Mouse (Mus musculus): ENCODE measurements at regions not wholly inside any gene's neighbourhood (a gene's known extent, or its start where the extent isn't known, plus 50 kb on each side); places are given as distances from the start of the nearest gene placed in this dataset.
A peak's percentile ranks its signal among the peaks of the same experiment; 100 is the strongest.
"Not testable (repeated sequence)": the region's sequence is repeated elsewhere in the genome, so short reads cannot be mapped to it uniquely, and the experiment has no call there.

DNA sequence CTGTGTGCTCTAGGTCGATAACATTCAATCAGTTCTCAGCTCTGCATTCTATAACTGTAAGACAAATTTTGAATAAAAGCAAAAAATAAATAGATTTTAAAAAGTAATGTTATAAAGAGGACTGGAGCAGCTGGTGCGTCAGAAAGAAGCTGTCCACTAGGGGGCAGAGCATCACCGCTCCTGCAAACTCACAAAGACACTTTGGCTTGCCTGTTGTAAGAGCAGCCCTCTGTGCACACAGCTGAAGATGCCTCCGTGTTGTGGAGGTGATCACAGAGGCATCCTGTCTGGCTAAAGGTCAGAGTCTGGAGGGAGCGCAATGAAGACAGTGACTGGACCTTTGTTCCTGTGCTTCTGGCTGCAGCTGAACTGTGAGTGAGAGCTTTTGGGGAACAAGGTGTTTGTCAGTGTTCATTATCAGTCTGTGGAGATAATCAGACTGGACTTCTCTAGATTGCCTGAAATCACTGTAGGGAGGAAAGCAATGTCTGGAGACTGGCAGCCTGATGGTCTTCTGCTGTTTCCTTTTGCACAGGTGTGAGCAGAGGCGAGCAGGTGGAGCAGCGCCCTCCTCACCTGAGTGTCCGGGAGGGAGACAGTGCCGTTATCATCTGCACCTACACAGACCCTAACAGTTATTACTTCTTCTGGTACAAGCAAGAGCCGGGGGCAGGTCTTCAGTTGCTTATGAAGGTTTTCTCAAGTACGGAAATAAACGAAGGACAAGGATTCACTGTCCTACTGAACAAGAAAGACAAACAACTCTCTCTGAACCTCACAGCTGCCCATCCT lies 788.0 kb upstream of the Olfr1507 start:
- not testable (repeated sequence) for DNase-seq

DNA sequence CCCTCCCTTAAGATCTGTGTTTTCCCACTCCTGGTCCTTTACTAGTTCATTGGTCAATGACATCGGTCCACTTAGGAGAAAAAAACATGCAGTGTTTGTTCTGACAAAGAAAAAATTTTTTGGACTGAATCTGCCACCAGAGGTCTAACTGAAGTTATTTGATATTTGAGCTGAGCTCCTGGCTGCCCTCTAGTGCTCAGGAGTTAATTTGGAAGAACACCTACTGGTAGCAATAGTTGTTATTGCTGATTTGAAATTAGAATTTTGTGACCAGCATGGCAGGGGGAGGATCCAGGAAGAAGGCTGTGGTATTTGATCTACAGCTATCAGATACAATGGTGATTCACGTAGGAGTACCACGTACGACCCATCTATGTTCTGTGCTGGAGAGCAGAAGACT lies 777.7 kb upstream of the Olfr1507 start:
- DNase-seq = not testable (repeated sequence)

DNA sequence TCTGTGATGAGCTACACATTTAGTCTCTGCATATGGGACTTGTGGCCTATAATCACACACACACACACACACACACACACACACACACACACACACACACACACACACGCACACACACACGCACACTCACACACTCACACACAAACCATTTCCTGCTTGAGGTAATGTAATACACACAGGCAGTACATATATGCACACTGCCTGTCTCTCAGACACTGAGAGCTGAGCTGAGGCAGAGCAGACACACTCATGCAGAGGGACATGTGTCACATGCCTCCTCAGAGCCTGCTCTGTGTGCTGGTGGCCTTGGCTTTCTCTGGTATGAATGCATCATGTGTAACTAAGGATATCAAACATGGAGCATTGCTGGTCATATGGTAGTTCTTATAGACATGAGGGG lies 772.1 kb upstream of the Olfr1507 start:
- DNase-seq = not testable (repeated sequence)

DNA sequence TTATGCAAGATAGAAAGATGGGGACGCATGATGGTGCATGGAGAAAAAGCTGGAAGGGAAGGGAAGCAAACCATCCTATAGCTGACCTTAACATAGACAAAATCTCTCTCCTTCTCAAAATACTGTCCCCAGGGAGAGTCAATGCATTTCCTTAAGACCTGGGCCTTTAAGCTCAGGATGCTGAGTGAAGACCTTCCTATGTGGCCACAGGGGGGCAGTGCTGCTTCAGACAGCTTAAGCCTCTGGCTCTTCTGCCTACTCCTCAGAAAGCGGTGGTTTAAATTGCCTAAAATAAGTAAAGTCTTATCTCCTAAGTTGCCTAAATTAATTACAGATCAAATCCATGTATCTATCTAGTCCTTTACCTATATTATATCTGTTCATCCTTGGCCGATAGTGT lies 760.4 kb upstream of the Olfr1507 start:
- DNase-seq = not testable (repeated sequence)

DNA sequence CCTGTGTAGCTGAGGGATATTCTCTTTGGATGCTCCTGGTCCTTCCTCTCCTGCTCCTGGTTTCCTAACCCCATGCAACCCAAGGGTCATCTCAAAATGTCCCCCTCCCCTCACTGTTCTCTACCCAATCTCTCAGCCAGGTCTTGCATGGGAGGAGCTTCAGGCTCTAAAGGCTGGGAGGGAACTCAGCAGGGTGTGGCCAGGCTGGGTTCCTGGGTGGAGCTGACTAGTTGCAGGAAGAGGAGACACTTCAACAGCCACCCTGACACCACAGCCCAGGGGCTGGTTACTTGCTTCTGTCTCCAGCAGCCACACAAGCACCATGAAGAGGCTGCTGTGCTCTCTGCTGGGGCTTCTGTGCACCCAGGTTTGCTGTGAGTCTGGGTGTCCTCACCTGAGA lies 757.9 kb upstream of the Olfr1507 start:
- DNase-seq = not testable (repeated sequence)

DNA sequence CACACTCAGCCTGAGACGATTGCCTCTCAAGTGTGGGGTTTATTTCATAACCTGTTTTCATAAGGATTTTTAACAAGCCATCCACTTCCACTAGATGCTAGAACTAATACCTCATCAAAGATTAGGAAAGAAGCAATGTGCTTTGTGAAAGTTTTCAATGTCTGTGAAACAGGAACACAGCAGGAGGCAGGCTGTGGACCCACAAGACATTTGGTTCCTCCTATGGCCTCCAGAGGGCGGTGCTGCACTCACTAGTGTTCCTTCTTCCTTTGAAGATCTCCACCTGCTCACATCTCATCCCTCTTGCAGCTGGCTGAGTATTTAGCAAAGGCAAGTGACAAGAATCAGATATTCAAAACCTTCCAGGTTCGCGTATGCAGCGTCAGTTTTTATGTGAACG lies 735.6 kb upstream of the Olfr1507 start:
- not testable (repeated sequence) for DNase-seq

DNA sequence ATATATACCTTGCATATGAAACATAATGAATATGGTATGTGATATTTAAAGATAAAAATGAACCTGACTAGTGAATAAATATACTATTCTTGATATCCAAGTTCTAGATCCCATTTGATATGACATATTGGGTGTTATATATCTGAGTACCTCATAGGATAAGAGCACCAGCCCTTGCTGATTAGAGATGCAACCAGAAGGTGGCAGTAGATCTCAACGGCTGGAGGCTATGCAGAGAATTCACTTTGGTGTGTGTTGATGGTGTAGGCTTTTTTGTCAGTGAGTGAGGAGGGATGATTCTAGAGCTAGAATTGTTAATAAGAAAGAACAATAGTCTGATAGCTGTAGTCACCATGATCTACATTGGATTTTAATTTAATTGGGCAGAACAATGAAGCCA lies 729.2 kb upstream of the Olfr1507 start:
- not testable (repeated sequence) for DNase-seq

DNA sequence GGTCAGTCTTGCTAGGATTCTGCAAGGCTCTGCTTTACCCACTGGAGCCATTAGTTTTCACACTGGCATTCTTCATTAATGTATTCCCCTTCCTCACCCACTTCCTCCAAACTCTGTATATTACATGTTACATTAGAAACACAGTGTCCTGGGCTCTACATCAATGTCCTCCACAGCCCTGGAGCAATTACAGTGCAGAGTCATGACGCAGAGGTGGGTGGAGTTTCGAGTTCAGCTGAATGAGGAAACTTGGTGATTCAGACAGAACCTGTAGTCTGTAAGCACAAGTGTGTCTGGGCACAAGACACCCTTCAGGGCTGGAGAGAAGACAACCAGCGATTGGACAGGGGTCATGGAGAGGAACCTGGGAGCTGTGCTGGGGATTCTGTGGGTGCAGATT lies 715.0 kb upstream of the Olfr1507 start:
- DNase-seq = not testable (repeated sequence)

DNA sequence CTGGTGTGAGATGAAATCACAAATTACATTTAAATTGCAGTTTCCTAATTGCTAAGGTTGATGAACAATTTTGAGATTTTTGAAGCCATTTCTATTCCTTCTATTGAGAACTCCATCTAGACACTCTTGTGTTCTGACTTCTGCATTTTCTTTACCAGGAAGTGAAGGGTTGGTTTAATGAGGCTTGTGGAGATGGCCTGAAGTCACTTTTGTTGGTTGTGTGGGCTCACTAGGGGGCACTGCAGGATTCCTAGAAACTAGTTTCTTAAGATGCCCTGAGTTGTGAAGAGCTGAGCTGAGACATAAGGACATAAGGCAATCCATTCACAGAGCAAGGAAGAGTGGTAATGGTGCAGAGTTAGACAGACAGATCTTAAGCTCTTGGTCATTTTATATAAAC lies 713.7 kb upstream of the Olfr1507 start:
- DNase-seq = not testable (repeated sequence)

DNA sequence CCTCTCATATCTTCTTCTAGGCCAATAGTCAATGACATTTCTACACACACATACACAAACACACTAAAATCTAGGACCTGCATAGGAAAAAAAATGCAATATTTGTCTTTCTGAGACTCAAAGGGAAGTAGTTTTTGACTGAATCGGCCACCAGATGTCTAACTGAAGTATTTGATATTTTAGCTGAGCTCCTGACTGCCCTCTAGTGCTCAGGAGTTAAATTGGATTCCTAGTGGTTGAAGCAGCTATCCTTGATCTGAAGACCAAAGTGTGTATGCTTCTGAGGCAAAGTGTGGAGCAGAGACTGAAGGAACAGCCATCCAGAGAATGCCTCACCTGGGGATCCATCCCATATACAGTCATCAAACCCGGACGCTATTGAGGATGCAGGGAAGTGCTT lies 695.4 kb upstream of the Olfr1507 start:
- not testable (repeated sequence) for DNase-seq

DNA sequence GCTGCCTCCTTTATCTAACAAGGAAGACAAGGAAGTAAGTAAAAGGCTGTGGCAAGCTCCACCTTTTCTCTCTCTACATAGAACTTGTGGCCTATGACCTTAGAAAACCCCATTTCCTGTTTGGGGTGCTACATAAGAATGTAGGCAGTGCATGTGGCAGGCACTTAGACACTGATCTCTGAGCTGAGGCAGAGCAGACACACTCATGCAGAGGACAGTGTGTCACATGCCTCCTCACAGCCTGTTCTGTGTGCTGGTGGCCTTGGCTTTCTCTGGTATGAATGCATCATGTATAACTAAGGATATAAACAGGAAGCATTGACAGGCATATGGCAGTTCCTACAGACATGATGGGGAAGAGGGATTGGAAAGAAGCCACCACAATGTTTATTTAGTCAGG lies 678.5 kb upstream of the Olfr1507 start:
- not testable (repeated sequence) for DNase-seq

DNA sequence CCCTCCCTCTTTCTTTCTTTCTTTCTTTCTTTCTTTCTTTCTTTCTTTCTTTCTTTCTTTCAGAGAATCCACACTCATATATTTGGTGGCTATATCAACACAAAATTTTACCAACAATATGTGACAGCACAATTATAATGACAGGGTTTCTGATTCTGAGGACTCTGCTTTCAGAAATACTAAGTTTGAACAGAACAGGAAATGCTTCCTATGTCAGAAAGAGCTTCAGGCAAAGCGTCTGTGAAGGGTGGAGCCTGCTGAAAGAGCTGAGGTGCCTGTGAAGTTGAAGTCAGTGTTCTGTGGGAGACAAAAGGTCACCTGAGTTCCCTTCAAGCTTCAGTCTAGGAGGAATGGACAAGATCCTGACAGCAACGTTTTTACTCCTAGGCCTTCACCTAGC lies 670.8 kb upstream of the Olfr1507 start:
- DNase-seq = not testable (repeated sequence)

DNA sequence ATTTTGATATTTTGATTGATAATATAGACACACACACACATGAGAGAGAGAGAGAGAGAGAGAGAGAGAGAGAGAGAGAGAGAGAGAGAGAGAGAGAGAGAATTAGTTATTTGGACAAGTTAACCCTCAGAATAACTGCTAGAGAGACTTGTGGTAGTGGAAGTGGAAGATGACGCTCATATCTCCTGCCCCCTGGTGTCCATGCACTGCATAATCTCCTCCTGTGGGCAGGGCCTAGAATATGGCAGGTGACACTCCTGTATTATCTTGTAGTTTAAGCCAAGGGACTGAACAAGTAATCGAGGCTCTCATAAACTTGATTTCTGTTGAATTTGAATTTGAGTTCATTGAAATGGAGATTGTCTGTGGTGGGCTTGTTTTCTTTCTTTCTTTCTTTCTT lies 663.5 kb upstream of the Olfr1507 start:
- DNase-seq = not testable (repeated sequence)

DNA sequence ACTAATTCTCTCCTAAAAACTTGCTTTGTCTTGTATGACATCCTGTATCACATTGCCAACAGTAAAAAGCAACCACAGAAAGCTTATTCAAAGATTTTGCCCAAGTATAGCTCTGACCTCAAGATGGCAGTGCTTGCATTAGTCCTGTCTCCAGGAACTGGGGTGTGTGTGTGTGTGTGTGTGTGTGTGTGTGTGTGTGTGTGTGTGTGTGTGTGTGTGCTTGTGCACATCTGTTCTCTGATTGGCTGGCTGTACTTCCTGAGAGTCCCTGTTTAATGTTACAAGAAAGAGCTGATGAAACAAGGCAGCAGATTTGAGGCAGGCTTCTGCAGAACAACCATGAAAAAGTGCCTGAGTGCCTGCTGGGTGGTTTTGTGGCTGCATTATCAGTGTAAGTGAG lies 639.2 kb upstream of the Olfr1507 start:
- DNase-seq = not testable (repeated sequence)

DNA sequence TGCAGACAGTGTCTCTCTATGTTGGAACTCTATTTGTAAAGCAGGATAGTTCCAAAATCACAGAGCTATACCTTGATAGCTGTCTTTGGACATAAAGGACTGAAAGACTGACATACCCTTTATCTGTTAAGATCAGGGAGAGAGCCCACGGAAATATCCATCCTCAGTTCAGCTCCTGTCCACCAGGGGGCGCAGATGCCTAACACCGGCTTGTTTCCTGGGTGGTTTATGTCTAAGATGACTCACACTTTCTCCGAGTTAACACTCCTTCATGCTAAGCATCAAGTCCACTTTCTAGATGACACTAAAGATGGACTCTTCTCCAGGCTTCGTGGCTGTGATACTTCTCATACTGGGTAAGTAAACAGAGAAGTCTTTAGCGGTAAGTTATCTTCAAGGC lies 636.8 kb upstream of the Olfr1507 start:
- not testable (repeated sequence) for DNase-seq

DNA sequence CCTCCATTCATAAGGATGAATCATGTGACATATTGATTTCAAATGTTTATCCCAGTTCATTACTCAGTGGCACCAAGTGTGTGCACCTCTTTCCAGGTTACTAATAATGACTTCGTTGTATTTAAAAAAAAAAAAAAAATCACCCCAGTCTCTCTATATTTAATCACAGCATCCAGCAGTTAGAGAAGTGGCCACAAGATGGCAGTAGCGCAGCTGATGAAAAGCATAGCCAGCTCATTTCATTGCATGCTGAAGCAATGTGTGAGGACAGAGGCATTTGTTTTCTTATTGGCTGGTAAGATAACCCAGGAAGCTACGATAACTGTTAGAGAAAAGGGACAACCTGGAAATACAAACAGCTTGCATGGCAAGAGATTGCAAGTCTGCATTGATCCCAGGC lies 626.2 kb upstream of the Olfr1507 start:
- peak; percentile 12 for DNase-seq

DNA sequence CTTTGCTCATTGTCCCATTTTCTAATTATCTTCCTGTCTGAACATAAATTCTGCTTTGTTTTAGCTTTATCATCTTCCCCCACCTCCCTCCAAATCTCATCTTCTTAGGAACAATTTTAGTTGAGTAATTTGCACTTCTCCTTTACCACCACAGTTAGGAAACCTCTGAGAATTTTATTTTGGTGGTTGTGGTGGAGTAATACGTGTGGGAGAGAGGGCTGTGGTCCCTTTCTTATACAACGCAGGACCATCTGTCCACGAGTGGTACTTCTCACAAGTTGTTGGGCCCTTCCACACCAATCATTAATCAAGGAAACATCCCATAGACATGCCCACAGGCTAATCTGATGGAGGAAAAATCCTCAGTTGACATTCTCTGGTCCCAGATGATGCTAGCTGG lies 614.2 kb upstream of the Olfr1507 start:
- DNase-seq = not testable (repeated sequence)

DNA sequence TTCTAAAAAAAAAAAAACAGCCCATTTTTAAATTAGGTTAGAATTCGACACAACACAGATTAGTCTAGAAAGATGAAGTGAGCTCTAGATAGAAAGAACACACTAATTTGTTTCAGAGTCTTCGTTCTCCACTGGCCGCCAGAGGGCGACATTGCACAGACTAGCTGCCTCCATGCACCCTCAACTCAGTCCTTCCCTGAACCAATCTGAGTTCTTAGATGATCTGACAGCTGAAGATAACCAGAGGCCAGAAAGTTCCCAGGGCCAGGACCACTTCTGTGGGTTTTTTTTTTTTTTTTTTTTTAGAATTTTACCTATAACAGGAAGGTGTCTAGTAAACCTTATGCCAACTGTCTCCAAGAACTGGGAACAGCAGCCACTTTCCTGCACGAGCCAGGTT lies 605.8 kb upstream of the Olfr1507 start:
- DNase-seq = not testable (repeated sequence)

DNA sequence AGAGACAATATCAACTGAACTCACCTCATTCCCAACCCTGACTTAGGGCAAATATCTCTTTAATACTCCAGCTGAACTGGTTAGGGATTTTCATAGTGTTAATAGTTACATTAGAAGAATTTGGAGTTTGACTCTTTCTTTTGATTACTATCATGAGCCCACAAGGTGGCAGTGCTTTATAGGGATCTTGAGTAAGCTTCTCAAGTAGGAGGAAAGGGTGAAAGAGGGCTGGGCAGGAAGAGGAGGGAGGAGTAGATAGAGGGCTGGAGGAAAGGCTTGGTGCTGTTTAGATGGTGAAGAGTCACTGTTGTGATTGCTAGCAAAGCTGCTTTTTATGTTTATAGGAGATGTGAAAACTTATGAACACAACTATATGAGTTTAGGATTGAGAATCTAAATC lies 595.4 kb upstream of the Olfr1507 start:
- not testable (repeated sequence) for DNase-seq

DNA sequence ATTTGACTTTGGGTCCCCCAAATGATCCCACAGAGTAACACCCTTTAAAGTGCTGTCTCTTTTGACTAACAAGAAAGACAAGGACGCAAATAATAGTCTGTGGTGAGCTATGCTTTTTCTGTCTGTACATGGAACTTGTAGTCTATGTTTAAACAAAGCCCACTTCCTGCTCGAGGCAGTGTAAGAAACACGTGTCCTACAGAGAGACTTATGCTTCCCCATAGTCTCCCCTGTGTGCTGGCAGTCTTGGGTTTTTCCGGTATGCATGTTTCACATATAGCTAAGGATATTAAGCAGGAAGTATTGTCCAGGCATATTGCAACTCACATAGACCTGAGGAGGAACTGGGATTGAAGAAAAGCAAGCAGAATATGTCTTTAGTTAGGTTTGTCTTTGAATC lies 586.3 kb upstream of the Olfr1507 start:
- DNase-seq = not testable (repeated sequence)

DNA sequence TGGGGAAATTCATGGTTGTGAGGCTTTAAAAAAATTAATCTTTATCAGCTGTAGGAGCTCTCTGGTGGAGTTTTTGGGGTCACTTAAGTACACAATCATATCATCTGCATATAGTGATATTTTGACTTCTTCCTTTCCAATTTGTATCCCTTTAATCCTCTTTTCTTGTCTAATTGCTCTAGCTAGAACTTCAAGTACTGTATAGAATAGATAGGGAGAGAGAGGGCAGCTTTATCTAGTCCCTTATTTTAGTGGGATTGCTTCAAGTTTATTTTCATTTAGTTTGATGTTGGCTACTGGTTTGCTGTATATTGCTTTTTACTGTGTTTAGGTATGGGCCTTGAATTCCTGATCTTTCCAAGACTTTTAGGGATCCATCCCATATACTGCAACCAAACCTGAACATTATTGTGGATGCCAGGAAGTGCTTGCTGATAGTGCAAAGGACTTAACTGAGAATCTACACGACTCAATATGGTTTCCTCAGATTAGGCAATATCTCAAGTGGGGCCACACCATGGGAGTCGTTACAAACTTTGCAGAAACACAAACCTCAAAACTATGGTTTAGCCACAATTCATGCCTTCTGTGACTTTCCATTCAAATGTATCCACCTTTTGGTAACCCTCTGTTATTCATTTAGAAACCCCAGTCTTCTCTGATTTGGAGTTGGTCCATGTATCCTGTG lies 585.6 kb upstream of the Olfr1507 start:
- DNase-seq = not testable (repeated sequence)

DNA sequence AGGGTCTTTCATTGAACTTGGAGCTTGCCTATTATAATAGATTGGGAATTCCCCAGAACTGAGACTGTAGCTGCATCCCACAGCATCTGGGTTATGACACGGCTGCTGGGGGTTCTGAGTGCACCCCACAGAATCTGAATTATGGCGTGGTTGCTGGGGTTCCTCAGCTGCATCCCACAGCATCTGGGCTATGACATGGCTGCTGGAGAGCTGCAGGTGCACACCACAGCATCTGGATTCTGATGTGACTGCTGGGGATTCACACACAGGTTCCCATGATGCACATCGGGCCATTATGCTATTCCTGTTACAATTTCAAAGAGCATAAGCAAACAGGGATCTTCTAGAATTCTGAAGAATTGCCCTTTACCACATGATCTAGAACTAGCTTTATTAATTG lies 585.0 kb upstream of the Olfr1507 start:
- DNase-seq = not testable (repeated sequence)

DNA sequence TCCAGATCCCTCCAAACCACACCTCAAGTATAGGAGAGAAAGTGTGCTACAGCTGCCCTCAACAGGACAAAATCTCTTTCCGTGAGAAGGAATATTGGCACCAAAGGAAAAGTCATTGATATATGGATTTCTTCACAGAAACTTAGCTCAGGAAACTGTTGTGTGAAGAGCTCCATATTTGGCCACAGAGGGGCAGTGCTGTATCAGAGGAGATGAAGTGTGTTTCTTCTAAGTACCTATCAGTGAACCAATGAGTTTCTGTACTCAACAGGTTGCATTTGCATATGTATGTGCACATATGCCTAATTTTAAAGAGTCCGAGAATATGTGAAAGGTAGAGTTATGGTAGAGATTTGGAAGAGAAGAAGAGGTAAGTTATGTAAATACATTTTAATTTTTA lies 580.4 kb upstream of the Olfr1507 start:
- DNase-seq = not testable (repeated sequence)

DNA sequence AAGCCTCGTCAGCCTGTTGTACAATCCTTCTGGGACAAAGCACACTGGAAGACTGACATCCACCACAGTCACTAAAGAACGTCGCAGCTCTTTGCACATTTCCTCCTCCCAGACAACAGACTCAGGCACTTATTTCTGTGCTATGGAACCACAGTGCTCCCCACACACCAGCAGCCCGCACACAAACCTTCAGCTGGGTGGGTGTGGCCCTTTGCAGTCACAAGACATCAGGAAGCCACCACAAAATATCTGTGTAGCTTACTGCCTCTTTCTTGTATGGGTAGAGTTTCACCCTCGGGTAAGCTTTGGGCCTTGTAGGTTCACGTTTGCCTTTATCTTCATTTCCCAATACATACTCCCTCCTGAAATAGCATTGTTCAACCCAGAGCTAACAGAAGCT lies 577.6 kb upstream of the Olfr1507 start:
- not testable (repeated sequence) for DNase-seq
